Mouse (Mus musculus): ENCODE measurements around the gene Serpinh1. TPM values are rescaled to one million over a fixed set of nuclear protein-coding genes. Genes with fewer than 3 reads are reported as not detected.

The Serpinh1 gene
- polyA plus RNA-seq, 1 experiment: not detected

GRCm38 (mm10) chr7:99317475-99317874 lies 35.6 kb downstream of the Serpinh1 start:
- no peak for TF ChIP-seq GATA1 (IDR thresholded peaks at IDR 0.05; ENCODE audit: low read length)

- no peak for TF ChIP-seq GATA1 (IDR thresholded peaks at IDR 0.05; ENCODE audit: low read length)
Measured at GRCm38 (mm10) chr7:99316207-99316606, 36.8 kb downstream of the Serpinh1 start.

GRCm38 (mm10) chr7:99314565-99314964 lies 38.5 kb downstream of the Serpinh1 start:
- TF ChIP-seq GATA1 (IDR thresholded peaks at IDR 0.05; ENCODE audit: low read length): no peak

GRCm38 (mm10) chr7:99313253-99313652 lies 39.8 kb downstream of the Serpinh1 start:
- TF ChIP-seq GATA1 (IDR thresholded peaks at IDR 0.05; ENCODE audit: low read length): no peak

- no peak for TF ChIP-seq GATA1 (IDR thresholded peaks at IDR 0.05; ENCODE audit: low read length)
Measured at GRCm38 (mm10) chr7:99312671-99313143, 40.3 kb downstream of the Serpinh1 start.

- TF ChIP-seq GATA1 (IDR thresholded peaks at IDR 0.05; ENCODE audit: low read length): no peak
Measured at GRCm38 (mm10) chr7:99312058-99312457, 41.0 kb downstream of the Serpinh1 start.

- no peak for TF ChIP-seq GATA1 (IDR thresholded peaks at IDR 0.05; ENCODE audit: low read length)
Measured at GRCm38 (mm10) chr7:99311433-99311832, 41.6 kb downstream of the Serpinh1 start.

GRCm38 (mm10) chr7:99306640-99307039 lies 46.4 kb downstream of the Serpinh1 start:
- no peak for TF ChIP-seq GATA1 (IDR thresholded peaks at IDR 0.05; ENCODE audit: low read length)

GRCm38 (mm10) chr7:99305688-99306087 lies 47.4 kb downstream of the Serpinh1 start:
- TF ChIP-seq GATA1 (IDR thresholded peaks at IDR 0.05; ENCODE audit: low read length): no peak

GRCm38 (mm10) chr7:99304949-99305372 lies 48.1 kb downstream of the Serpinh1 start:
- no peak for TF ChIP-seq GATA1 (IDR thresholded peaks at IDR 0.05; ENCODE audit: low read length)

- TF ChIP-seq GATA1 (IDR thresholded peaks at IDR 0.05; ENCODE audit: low read length): no peak
Measured at GRCm38 (mm10) chr7:99304029-99304428, 49.0 kb downstream of the Serpinh1 start.

- no peak for TF ChIP-seq GATA1 (IDR thresholded peaks at IDR 0.05; ENCODE audit: low read length)
Measured at GRCm38 (mm10) chr7:99300650-99301175, 52.3 kb downstream of the Serpinh1 start.

Other genes with a start within 250 kb of the Serpinh1 start
- 15.3 TPM in 2 replicates for gene Uvrag, start 212.1 kb downstream of the Serpinh1 start, polyA plus RNA-seq (2012)
- gene Dgat2, start 170.5 kb downstream of the Serpinh1 start, polyA plus RNA-seq (2012): 0.03 and 0.04 TPM in 2 replicates
- gene Mogat2, start 114.6 kb downstream of the Serpinh1 start, polyA plus RNA-seq (2012): not detected in 2 replicates
- not detected in 2 replicates for gene Map6, start 85.8 kb downstream of the Serpinh1 start, polyA plus RNA-seq (2012)
- gene Gdpd5, start 28.2 kb upstream of the Serpinh1 start, polyA plus RNA-seq (2012): 0.11 TPM in 1 of 2 replicates, not detected in the other
- gene Klhl35, start 112.8 kb upstream of the Serpinh1 start, polyA plus RNA-seq (2012): not detected in 2 replicates
- gene Rps3, start 130.5 kb upstream of the Serpinh1 start, polyA plus RNA-seq (2012): 160 and 472 TPM in 2 replicates
- 29.2 and 68.2 TPM in 2 replicates for gene Arrb1, start 182.2 kb upstream of the Serpinh1 start, polyA plus RNA-seq (2012)

Data from G1E-ER4 (cell line).